Mouse (Mus musculus) heart, embryonic 11.5 days (tissue): ENCODE measurements around the gene E4f1. TPM values are rescaled to one million over a fixed set of nuclear protein-coding genes. Genes with fewer than 3 reads are reported as not detected.
"Not testable (repeated sequence)": the region's sequence is repeated elsewhere in the genome, so short reads cannot be mapped to it uniquely, and the experiment has no call there.

Experiments used
- ATAC-seq: fragments of 200-750 bp; cut with Nextera tagmentation; replicated peaks from 2 replicates; pipeline ENCODE4 v1.8.0; 2017; ENCODE audit warnings: moderate library complexity; ENCODE audit not compliant: insufficient number of reproducible peaks, low FRiP score, low TSS enrichment
- H3K27ac ChIP-seq: fragments of 300-500 bp; sonication (generic); 2 replicates; pipeline ENCODE4 v1.5.1; 2014; ENCODE audit warnings: mild to moderate bottlenecking, low read depth, low read length
- H3K27me3 ChIP-seq: fragments of 300-500 bp; sonication (generic); 2 replicates; pipeline ENCODE4 v1.6.1; 2014; ENCODE audit warnings: mild to moderate bottlenecking, low read length, mixed read lengths; ENCODE audit not compliant: control insufficient read depth, insufficient read depth
- H3K36me3 ChIP-seq: fragments of 300-500 bp; sonication (generic); 2 replicates; pipeline ENCODE4 v1.6.1; 2014; ENCODE audit warnings: mild to moderate bottlenecking, low read length, moderate library complexity, mixed read lengths; ENCODE audit not compliant: control insufficient read depth, insufficient read depth
- H3K4me1 ChIP-seq: fragments of 300-500 bp; sonication (generic); 2 replicates; pipeline ENCODE4 v1.6.1; 2014; ENCODE audit warnings: low read length; ENCODE audit not compliant: control insufficient read depth, insufficient read depth
- H3K4me2 ChIP-seq: fragments of 300-500 bp; sonication (generic); 2 replicates; pipeline ENCODE4 v1.6.1; 2014; ENCODE audit warnings: mild to moderate bottlenecking, moderate library complexity
- H3K4me3 ChIP-seq: fragments of 300-500 bp; sonication (generic); 2 replicates; pipeline ENCODE4 v1.5.1; 2014; ENCODE audit warnings: low read depth, low read length
- H3K9ac ChIP-seq: fragments of 300-500 bp; sonication (generic); 2 replicates; pipeline ENCODE4 v1.6.1; 2014; ENCODE audit warnings: mild to moderate bottlenecking, low read depth, low read length, moderate library complexity
- H3K9me3 ChIP-seq: fragments of 300-500 bp; sonication (generic); replicated peaks from 2 replicates; pipeline ENCODE4 v1.6.1; 2016; ENCODE audit warnings: low read length; ENCODE audit not compliant: control insufficient read depth
- WGBS: fragments of 180-500 bp; shearing (Covaris S2); extraction: QIAGEN DNeasy Blood & Tissue Kit; methylation state at CpG from one replicate; pipeline ENCODE4 v1.1.7; 2014; ENCODE audit not compliant: insufficient replicate concordance; 5-methylcytosine and 5-hydroxymethylcytosine counted together
- polyA plus RNA-seq: library from polyadenylated mRNA; unstranded; fragments of >200 nt; fragmentation: Nextera tagmentation; extraction: Ambion mirVana; gene quantifications from 2 replicates; pipeline ENCODE4 v1.2.1, GENCODE M21; 2014

E4f1 gene
- polyA plus RNA-seq, 1 experiment from 2014 or later = 17.6 TPM

DNA sequence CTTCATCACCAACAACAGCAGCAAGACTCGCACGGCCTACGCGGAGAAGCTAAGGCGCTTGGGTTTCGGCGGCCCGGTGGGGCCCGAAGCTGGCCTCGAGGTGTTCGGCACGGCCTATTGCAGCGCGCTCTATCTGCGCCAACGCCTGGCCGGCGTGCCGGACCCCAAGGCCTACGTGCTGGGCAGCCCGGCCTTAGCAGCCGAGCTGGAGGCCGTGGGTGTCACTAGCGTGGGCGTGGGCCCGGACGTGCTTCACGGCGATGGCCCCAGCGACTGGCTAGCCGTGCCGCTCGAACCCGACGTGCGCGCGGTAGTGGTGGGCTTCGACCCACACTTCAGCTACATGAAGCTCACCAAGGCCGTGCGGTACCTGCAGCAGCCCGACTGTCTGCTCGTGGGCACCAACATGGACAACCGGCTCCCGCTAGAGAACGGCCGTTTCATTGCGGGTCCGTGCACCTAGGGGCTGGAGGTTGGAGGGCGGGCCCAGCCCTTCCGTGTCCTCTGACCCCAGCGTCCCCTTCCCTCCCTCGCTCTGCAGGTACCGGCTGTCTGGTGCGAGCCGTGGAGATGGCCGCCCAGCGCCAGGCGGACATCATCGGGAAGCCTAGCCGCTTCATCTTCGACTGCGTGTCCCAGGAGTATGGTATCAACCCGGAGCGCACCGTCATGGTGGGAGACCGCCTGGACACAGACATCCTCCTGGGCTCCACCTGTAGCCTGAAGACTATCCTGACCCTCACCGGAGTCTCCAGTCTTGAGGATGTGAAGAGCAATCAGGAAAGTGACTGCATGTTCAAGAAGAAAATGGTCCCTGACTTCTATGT, 801 bp upstream of the E4f1 start:
- Histone ChIP-seq H3K9ac (peak overlapping the region; percentile 93), H3K27me3 (no peaks in the 10 kb centered on the region), H3K27ac (peak overlapping the region; percentile 94), H3K4me3 (peak overlapping the region; percentile 91), H3K4me1 (peaks cover 25% of the 10 kb centered on the region), H3K4me2 (peak overlapping the region; percentile 98), H3K9me3 (no peaks in the 10 kb centered on the region), H3K36me3 (peaks cover 14% of the 10 kb centered on the region; the same call in 1 of the 2 replicates)
- 1% methylated on average over 68 of the region's 68 CpGs for WGBS
- no peak for ATAC-seq

DNA sequence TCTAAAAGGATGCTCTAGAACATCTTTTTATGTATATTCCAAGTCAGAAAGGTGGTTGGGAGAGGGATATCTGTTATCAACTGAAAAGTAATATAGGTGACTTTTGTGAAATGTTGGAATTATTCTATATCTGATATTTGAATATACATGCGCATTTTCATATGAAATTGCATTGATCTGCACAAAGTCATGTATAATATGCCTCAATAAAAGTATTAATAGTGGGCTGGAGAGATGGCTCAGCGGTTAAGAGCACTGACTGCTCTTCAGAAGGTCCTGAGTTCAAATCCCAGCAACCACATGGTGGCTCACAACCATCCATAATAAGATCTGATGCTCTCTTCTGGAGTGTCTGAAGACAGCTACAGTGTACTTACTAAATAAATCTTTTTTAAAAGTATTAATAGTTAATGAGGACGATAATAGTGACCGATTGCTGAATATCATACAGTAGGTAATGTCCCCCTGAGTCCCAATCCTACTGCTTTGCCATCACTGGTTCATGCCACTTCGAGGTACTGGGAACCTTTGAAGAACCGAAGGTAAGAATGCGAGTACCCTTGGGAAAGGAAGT, 690 bp downstream of the E4f1 start:
- H3K36me3 ChIP-seq = peaks cover 7% of the 10 kb centered on the region; the same call in 1 of the 2 replicates
- peak overlapping the region; percentile 93 for H3K9ac ChIP-seq
- H3K4me2 ChIP-seq = peak overlapping the region; percentile 98
- no peaks in the 10 kb centered on the region for H3K27me3 ChIP-seq
- H3K4me1 ChIP-seq = peaks cover 25% of the 10 kb centered on the region
- H3K27ac ChIP-seq = peak overlapping the region; percentile 94
- H3K4me3 ChIP-seq = peak overlapping the region; percentile 91
- no peaks in the 10 kb centered on the region for H3K9me3 ChIP-seq
- 13% methylated on average over 7 of the region's 7 CpGs for WGBS
- no peak for ATAC-seq

DNA sequence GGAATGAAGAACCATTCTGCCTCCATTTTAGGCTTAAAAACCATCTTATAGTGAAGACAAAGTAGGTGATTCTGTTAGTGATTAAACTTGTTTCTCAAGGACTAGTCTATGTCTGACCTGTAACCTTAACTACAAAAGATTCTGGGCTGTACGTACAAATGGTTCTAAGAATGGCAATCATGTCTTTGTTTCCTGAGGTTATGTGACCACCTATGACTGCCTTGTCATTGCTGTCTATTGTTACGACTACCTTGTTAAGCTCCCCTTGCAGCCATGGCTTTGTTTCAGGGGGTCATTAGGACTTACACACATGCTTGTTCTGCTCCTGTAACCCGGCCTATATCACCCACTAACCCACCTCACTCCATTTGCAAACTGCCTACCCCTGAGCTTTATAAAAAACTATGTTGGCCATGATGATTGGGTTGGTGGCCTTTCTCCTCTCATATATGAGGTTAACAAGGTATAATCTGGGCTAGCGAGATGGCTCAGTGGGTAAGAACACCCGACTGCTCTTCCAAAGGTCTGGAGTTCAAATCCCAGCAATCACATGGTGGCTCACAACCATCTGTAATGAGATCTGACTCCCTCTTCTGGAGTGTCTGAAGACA, 1.4 kb downstream of the E4f1 start:
- no peak overlapping the region for H3K4me2 ChIP-seq
- ATAC-seq = no peak
- no peaks in the 10 kb centered on the region for H3K27me3 ChIP-seq
- no peak overlapping the region for H3K4me3 ChIP-seq
- H3K36me3 ChIP-seq = peaks cover 3% of the 10 kb centered on the region; the same call in 1 of the 2 replicates
- no peak overlapping the region for H3K27ac ChIP-seq
- WGBS = 90% methylated on average over 5 of the region's 5 CpGs
- H3K4me1 ChIP-seq = peaks cover 23% of the 10 kb centered on the region
- H3K9ac ChIP-seq = no peak overlapping the region
- no peaks in the 10 kb centered on the region for H3K9me3 ChIP-seq

DNA sequence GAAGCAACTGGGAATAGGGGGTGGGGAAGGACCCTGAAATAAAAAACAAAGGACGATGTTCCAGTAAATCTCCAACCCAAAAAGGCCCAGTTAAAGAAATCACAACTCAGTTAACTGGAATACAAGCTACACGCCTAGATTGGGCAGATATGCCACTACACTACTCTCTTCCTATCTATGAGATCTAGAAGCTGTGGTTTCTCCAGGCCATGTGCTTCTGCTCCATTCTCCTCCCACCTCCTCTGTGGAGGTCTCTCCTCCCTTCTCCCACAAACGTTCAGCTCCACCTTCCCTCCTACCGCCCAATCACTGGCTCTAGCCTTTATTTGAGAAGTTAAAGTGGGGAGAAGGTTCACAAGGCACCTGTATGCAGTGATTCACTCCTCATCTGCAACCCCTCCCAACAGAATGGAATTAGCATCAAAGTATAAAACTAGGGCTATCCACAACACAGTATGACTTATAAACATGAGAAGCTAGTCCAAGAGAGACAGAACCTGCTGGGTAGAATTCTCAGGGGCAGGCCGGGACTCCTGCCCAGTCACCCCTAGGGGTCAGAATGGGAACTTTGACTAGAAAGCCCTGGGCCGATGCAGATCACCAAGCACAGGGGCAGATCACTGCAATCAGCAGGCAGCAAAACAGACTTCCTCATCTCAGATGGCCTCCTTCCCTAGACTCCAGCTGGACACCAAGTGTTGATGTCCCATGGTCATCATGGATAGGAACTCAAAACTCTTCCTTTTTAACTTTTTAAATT, 6.6 kb downstream of the E4f1 start:
- peak overlapping the region; percentile 14; the same call in 1 of the 2 replicates for H3K4me2 ChIP-seq
- no peaks in the 10 kb centered on the region for H3K9me3 ChIP-seq
- H3K27me3 ChIP-seq = no peaks in the 10 kb centered on the region
- H3K4me1 ChIP-seq = peaks cover 10% of the 10 kb centered on the region
- no peak overlapping the region for H3K4me3 ChIP-seq
- peak overlapping the region; percentile 29; the same call in 1 of the 2 replicates for H3K27ac ChIP-seq
- H3K36me3 ChIP-seq = no peaks in the 10 kb centered on the region
- WGBS = 44% methylated on average over 6 of the region's 6 CpGs
- 0 out of 2 replicates have a peak, but pooled peaks have one; percentile 35 for ATAC-seq
- 0 out of 2 replicates have a peak overlapping the region, but pooled peaks have one; percentile 34 for H3K9ac ChIP-seq

DNA sequence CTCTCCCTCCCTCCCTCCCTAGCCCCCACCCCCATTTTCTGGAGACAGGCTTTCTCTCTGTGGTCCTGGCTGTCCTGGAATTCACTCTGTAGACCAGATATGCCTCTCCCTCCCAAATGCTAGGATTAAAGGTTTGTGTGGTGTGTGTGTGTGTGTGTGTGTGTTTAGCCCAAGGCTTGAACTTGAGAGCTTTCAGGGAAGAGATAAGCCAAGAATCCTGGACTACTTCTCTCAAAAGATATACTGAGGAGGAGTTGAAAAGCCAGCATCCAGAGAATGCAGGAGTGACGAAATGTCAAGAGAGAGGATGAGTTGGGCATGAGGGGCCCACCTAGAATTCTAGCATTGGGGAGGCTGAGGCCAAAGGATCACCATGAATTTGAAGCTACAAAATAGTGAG, 7.2 kb downstream of the E4f1 start:
- Histone ChIP-seq H3K9ac (no peak overlapping the region), H3K9me3 (no peaks in the 10 kb centered on the region), H3K4me2 (peak overlapping the region; percentile 14; the same call in 1 of the 2 replicates), H3K36me3 (no peaks in the 10 kb centered on the region), H3K27me3 (no peaks in the 10 kb centered on the region), H3K27ac (no peak overlapping the region; the same call in 1 of the 2 replicates), H3K4me3 (no peak overlapping the region), H3K4me1 (peaks cover 10% of the 10 kb centered on the region)
- WGBS = 34% methylated on average over 1 of the region's 1 CpGs
- ATAC-seq = no peak

DNA sequence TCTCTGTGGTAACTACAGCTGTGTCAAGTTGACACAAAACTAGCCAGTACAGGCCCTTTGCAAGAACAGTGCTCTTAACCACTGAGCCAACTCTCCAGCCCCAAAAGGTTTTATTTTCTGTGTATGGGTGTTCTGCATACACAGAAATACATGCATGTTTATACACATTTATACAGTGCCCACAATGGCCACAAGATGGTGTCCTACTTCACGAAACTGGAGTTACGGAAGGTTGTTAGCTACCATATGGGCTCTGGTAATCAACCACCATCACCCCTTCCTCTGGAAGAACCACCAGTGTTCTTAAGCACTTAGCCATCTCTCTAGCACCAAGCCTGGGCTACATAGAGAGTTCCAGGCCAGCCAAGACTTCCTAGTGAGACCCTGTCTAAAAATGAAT, 8.5 kb downstream of the E4f1 start:
- Histone ChIP-seq H3K4me3 (no peak overlapping the region), H3K27ac (no peak overlapping the region), H3K36me3 (no peaks in the 10 kb centered on the region), H3K9ac (no peak overlapping the region), H3K4me2 (no peak overlapping the region), H3K4me1 (peaks cover 10% of the 10 kb centered on the region), H3K27me3 (no peaks in the 10 kb centered on the region), H3K9me3 (no peaks in the 10 kb centered on the region)
- no peak for ATAC-seq
- 67% methylated on average over 2 of the region's 2 CpGs for WGBS

DNA sequence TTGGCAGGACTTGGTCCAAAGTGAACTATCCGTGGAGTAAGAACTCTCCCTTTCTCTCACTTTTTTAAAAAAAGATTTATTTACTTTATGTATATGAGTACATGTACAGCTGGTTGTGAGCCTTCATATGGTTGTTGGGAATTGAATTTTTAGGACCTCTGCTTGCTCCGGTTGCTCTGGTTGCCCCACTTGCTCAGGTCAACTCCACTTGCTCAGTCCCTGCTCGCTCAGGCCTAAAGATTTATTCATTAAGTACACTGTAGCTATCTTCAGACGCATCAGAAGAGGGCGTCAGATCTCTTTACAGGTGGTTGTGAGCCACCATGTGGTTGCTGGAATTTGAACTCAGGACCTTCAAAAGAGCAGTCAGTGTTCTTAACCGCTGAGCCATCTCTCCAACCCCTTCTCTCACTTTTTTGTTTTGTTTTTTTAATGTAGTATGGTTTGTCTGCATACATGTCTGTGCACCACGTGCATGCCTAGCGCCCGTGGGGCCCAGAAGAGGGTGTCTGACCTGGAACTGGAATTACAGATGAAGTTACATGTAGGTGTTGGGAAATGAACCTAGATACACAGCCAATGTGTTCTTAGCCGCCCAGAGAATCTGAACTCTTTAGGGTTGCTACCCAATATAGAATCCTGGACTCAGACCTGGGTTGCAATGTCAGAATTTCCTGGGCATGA, 14.4 kb downstream of the E4f1 start:
- not testable (repeated sequence) for H3K9ac ChIP-seq, H3K36me3 ChIP-seq, H3K27me3 ChIP-seq, H3K9me3 ChIP-seq, H3K4me1 ChIP-seq, ATAC-seq
- peak overlapping the region; percentile 39 for H3K4me2 ChIP-seq
- 53% methylated on average over 10 of the region's 10 CpGs for WGBS
- H3K4me3 ChIP-seq = peak overlapping the region; percentile 94
- H3K27ac ChIP-seq = 0 out of 2 replicates have a peak overlapping the region, but pooled peaks have one; percentile 29
